Mouse (Mus musculus): ENCODE results near the gene Vsig10. TPM values are rescaled to one million over a fixed set of nuclear protein-coding genes. Genes with fewer than 3 reads are reported as not detected.
"Not testable (repeated sequence)": the region's sequence is repeated elsewhere in the genome, so short reads cannot be mapped to it uniquely, and the experiment has no call there.

The Vsig10 gene
- polyA plus RNA-seq, 1 experiment: 1.7 TPM

DNA sequence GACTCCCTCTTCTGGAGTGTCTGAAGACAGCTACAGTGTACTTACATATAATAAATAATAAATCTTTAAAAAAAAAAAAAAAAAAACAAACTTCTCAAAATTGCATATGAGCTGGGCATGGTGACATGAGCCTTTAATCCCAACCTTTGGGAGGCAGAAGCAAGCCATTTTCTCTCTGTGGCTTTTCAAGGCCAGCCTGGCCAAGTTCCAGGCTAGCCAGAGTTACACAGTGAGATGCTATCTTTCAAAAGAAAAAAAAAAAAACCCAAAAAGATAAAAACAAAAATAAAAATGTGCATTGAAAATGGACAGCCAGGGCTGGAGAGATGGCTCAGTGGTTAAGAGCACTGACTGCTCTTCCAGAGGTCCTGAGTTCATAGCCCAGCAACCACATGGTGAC, 29.2 kb upstream of the Vsig10 start:
- Histone ChIP-seq H3K4me3 (ENCODE audit: insufficient read depth, low read depth, low read length) (no peak overlapping the region), H3K27ac (replicated peaks; ENCODE audit: low read depth, low read length) (no peak overlapping the region), H3K4me1 (ENCODE audit: control insufficient read depth, insufficient read depth, insufficient read length, low read length) (peaks cover 3% of the 10 kb centered on the region; the same call in 1 of the 2 replicates)

DNA sequence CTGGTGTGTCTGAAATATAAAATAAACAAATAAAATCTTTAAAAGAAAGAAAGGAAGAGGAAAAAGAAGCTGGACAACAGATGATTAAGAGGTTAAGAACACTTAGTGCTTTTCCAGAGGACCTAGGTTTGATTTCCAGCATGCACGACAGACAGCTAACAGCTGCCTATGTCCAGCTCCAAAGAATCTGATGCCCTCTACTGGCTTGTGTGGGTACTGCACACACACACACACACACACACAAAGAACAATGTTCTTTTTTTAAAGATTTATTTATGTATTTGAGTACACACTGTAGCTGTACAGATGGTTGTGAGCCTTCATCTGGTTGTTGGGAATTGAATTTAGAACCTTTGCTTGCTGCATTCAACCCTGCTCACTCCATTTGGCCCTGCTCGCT, 28.8 kb upstream of the Vsig10 start:
- H3K4me1 ChIP-seq (ENCODE audit: control insufficient read depth, insufficient read depth, insufficient read length, low read length): peaks cover 3% of the 10 kb centered on the region; the same call in 1 of the 2 replicates
- H3K4me3 ChIP-seq (ENCODE audit: insufficient read depth, low read depth, low read length): no peak overlapping the region
- H3K27ac ChIP-seq (replicated peaks; ENCODE audit: low read depth, low read length): no peak overlapping the region

GRCm38 (mm10) chr5:117291312-117291711, 27.6 kb upstream of the Vsig10 start:
- H3K4me3 ChIP-seq (ENCODE audit: insufficient read depth, low read depth, low read length): no peak overlapping the region
- H3K27ac ChIP-seq (replicated peaks; ENCODE audit: low read depth, low read length): no peak overlapping the region
- peaks cover 3% of the 10 kb centered on the region; the same call in 1 of the 2 replicates for H3K4me1 ChIP-seq (ENCODE audit: control insufficient read depth, insufficient read depth, insufficient read length, low read length)

DNA sequence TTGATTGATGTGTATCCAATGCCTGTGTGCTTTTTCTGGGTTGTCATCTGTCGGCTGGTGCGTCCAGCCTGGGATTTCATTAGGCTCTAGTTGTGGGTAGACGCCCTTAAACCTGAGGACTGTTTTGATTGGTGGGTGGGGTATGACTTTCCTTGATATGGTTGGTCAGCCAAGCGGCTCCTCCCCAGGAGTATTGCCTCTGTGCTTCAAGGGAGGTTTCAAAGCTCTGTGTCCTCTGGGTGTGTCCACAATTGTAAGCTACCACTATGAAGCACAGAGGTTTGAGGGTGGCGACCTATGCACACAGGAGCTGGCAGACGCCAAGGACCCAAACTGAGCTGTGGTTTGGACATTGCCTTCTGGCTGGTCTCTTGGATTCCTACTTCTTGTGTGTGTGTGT, 26.3 kb upstream of the Vsig10 start:
- Histone ChIP-seq H3K4me3 (ENCODE audit: insufficient read depth, low read depth, low read length) (no peak overlapping the region), H3K27ac (replicated peaks; ENCODE audit: low read depth, low read length) (no peak overlapping the region), H3K4me1 (ENCODE audit: control insufficient read depth, insufficient read depth, insufficient read length, low read length) (peaks cover 3% of the 10 kb centered on the region; the same call in 1 of the 2 replicates)

DNA sequence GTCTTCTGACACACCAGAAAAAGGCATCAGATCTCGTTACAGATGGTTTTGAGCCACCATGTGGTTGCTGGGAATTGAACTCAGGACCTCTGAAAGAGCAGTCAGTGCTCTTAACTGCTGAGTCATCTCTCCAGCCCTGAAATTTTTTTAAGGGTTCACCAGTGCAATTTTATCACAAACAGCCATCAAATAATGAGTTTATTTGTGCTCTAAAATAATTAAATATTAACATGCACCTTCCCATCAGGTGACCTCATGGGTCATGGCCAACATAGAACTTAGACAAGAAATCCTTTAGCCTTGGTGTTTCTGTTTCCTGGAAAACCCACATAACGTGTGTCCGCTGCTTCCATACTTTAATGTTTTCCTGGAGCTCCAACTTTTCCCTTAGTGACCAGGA, 25.1 kb upstream of the Vsig10 start:
- H3K27ac ChIP-seq (replicated peaks; ENCODE audit: low read depth, low read length); H3K4me3 ChIP-seq (ENCODE audit: insufficient read depth, low read depth, low read length); H3K4me1 ChIP-seq (ENCODE audit: control insufficient read depth, insufficient read depth, insufficient read length, low read length): not testable (repeated sequence)

GRCm38 (mm10) chr5:117295011-117295410, 23.9 kb upstream of the Vsig10 start:
- H3K4me3 ChIP-seq (ENCODE audit: insufficient read depth, low read depth, low read length): no peak overlapping the region
- no peak overlapping the region for H3K27ac ChIP-seq (replicated peaks; ENCODE audit: low read depth, low read length)
- no peaks in the 10 kb centered on the region for H3K4me1 ChIP-seq (ENCODE audit: control insufficient read depth, insufficient read depth, insufficient read length, low read length)

- Histone ChIP-seq H3K27ac (replicated peaks; ENCODE audit: low read depth, low read length) (no peak overlapping the region), H3K4me3 (ENCODE audit: insufficient read depth, low read depth, low read length) (no peak overlapping the region), H3K4me1 (ENCODE audit: control insufficient read depth, insufficient read depth, insufficient read length, low read length) (no peaks in the 10 kb centered on the region)
Measured at GRCm38 (mm10) chr5:117302899-117303298, 16.0 kb upstream of the Vsig10 start.

DNA sequence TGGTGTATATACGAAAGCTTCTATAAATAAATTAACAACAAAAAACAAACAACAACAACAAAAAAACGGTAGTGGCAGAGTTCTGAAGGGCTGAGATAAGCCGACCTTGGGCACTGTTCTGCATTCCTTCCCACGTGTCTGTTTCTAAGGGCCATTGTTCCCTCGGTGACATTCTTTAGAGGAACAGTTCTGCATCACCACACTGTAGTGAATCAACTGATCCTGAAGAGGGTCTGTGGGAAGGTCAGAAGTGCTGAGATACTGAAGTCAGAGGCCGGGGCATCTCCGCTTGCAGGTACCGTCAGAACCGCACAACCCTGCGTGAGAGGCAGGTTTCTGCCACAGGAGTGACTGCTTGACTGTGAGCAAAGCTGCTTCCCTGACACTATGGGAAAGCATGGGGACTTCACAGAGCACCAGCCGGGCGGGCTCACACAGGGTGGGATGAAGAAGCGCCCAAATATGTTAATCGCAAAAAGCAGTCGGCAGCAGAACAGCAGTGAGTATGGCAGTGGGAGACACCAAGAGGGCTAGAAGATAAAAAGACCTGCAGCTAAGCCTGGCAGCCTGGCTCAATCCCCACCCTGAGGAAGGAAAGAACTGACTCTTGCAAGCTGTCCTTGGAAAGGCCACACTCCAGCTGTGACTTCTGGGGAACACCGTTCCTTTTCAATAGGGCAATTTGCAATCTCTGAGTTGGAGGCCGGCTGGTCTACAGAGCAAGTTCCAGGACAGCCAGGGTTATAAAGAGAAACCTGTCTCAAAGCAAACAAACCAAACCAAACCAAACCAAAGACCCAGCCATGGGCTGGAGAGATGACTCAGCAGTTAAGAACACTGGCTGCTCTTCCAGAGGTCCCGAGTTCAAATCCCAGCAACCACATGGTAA, 14.9 kb upstream of the Vsig10 start:
- H3K27ac ChIP-seq (replicated peaks; ENCODE audit: low read depth, low read length): no peak overlapping the region
- no peak overlapping the region for H3K4me3 ChIP-seq (ENCODE audit: insufficient read depth, low read depth, low read length)
- no peaks in the 10 kb centered on the region for H3K4me1 ChIP-seq (ENCODE audit: control insufficient read depth, insufficient read depth, insufficient read length, low read length)

DNA sequence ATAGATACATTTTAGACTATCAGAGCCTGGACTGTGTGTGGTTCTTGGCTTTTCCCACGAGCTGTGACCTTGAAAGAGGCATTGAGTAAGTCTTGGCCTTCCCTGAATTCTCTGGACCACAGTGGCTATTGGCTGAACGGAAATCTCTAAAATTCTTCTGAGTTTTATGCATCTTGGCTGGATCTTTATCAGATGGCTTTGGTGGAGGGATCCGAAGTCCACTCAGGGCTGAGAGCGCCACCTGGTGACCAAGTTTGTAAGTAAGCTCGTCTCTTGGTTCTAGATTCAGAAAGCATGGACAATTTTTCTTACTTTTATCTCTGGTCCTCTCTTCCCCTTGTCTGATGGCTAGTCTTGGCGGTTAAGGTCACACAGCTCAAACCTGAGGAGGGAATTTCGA, 13.9 kb upstream of the Vsig10 start:
- H3K4me1 ChIP-seq (ENCODE audit: control insufficient read depth, insufficient read depth, insufficient read length, low read length): no peaks in the 10 kb centered on the region
- no peak overlapping the region for H3K27ac ChIP-seq (replicated peaks; ENCODE audit: low read depth, low read length)
- H3K4me3 ChIP-seq (ENCODE audit: insufficient read depth, low read depth, low read length): no peak overlapping the region

GRCm38 (mm10) chr5:117305754-117306153, 13.1 kb upstream of the Vsig10 start:
- no peak overlapping the region for H3K27ac ChIP-seq (replicated peaks; ENCODE audit: low read depth, low read length)
- no peak overlapping the region for H3K4me3 ChIP-seq (ENCODE audit: insufficient read depth, low read depth, low read length)
- no peaks in the 10 kb centered on the region for H3K4me1 ChIP-seq (ENCODE audit: control insufficient read depth, insufficient read depth, insufficient read length, low read length)

DNA sequence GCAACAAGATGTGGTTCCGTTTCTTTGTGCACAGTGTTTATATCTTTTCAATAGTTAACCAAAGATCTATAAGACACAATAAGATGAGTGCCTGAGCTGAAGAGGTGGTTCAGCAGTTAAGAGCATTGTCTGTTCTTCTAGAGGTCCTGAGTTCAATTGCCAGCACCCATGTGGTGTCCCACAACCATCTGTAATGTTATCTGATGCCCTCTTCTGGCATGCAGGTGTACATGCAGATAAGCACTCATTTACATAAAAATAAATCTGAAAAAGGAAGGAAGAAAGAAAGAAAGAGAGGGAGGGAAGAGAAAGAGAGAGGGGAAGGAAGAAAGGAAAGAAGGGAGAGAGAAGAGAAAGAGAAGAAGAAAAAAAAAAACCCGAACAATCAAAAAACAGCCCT, 12.1 kb upstream of the Vsig10 start:
- Histone ChIP-seq H3K27ac (replicated peaks; ENCODE audit: low read depth, low read length) (no peak overlapping the region), H3K4me3 (ENCODE audit: insufficient read depth, low read depth, low read length) (no peak overlapping the region), H3K4me1 (ENCODE audit: control insufficient read depth, insufficient read depth, insufficient read length, low read length) (no peaks in the 10 kb centered on the region)

DNA sequence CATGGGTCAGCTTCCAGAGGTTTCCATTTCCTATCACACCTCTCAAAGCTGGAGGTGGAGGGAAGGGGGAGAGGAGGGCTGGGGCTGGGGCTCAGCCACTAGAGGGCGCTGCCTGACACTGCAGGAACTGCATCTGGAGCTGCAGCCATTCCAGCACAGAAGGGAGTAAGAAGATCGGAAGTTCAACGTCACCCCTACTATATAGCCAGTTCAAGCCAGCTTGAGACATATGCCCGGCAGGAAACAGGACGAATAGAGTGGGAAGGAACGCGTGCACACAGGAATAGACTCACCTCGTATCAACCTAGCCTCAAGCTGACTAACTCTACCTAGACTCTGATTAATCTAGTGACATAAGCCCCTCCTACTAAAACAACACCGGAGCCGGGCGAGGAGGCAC, 11.2 kb upstream of the Vsig10 start:
- H3K4me3 ChIP-seq (ENCODE audit: insufficient read depth, low read depth, low read length): peak overlapping the region; percentile 35; the same call in 1 of the 2 replicates
- no peaks in the 10 kb centered on the region for H3K4me1 ChIP-seq (ENCODE audit: control insufficient read depth, insufficient read depth, insufficient read length, low read length)
- H3K27ac ChIP-seq (replicated peaks; ENCODE audit: low read depth, low read length): no peak overlapping the region

GRCm38 (mm10) chr5:117313420-117313819, 5.5 kb upstream of the Vsig10 start:
- peak overlapping the region; percentile 49 for H3K4me3 ChIP-seq (ENCODE audit: insufficient read depth, low read depth, low read length)
- H3K27ac ChIP-seq (replicated peaks; ENCODE audit: low read depth, low read length): no peak overlapping the region
- H3K4me1 ChIP-seq (ENCODE audit: control insufficient read depth, insufficient read depth, insufficient read length, low read length): no peaks in the 10 kb centered on the region; the same call in 1 of the 2 replicates

- H3K27ac ChIP-seq (replicated peaks; ENCODE audit: low read depth, low read length): no peak overlapping the region
- H3K4me1 ChIP-seq (ENCODE audit: control insufficient read depth, insufficient read depth, insufficient read length, low read length): no peaks in the 10 kb centered on the region; the same call in 1 of the 2 replicates
- peak overlapping the region; percentile 49 for H3K4me3 ChIP-seq (ENCODE audit: insufficient read depth, low read depth, low read length)
Measured at GRCm38 (mm10) chr5:117313909-117314308, 5.0 kb upstream of the Vsig10 start.

- no peak overlapping the region for H3K27ac ChIP-seq (replicated peaks; ENCODE audit: low read depth, low read length)
- no peaks in the 10 kb centered on the region; the same call in 1 of the 2 replicates for H3K4me1 ChIP-seq (ENCODE audit: control insufficient read depth, insufficient read depth, insufficient read length, low read length)
- H3K4me3 ChIP-seq (ENCODE audit: insufficient read depth, low read depth, low read length): no peak overlapping the region
Measured at GRCm38 (mm10) chr5:117314587-117315428, 4.1 kb upstream of the Vsig10 start.

Measured in brown adipose tissue, adult 24 weeks (tissue).